Mouse (Mus musculus) MEL (cell line): Measurements from ENCODE around the gene Tmbim7.

ENCODE experiments used
- CTCF ChIP-seq, 3 experiments: IDR thresholded peaks in 2 of 3; conservative IDR thresholded peaks in 1 of 3; 2 replicates each; pipeline ENCODE4 v1.5.1; 2011 to 2012; ENCODE audit warnings: low read length in 3 of 3, low read depth in 2 of 3, mild to moderate bottlenecking in 2 of 3, improper control_type of control experiment in 1 of 3, inconsistent platforms in 1 of 3, mixed read lengths in 1 of 3, moderate library complexity in 1 of 3; ENCODE audit not compliant: control insufficient read depth in 1 of 3, insufficient read depth in 1 of 3, poor library complexity in 1 of 3, severe bottlenecking in 1 of 3
- ETS1 ChIP-seq: IDR thresholded peaks from 2 replicates; pipeline ENCODE4 v1.6.1; 2012; ENCODE audit warnings: low read depth, mild to moderate bottlenecking, inconsistent platforms, low read length, improper control_type of control experiment, moderate library complexity
- KAT2A ChIP-seq: conservative IDR thresholded peaks from 2 replicates; pipeline ENCODE4 v1.6.1; 2012; ENCODE audit warnings: low read depth, low read length, improper control_type of control experiment, inconsistent platforms
- MAFK ChIP-seq: IDR thresholded peaks from 2 replicates; pipeline ENCODE4 v1.6.1; 2011; ENCODE audit warnings: low read depth, mild to moderate bottlenecking, low read length, improper control_type of control experiment, borderline replicate concordance
- POLR2A ChIP-seq, 2 experiments: IDR thresholded peaks; 2 replicates each; pipeline ENCODE4 v1.6.1; 2011 to 2012; ENCODE audit warnings: low read length in 2 of 2, mild to moderate bottlenecking in 2 of 2, control low read depth in 1 of 2, improper control_type of control experiment in 1 of 2, low read depth in 1 of 2, moderate library complexity in 1 of 2; ENCODE audit not compliant: control insufficient read depth in 1 of 2, insufficient read depth in 1 of 2, poor library complexity in 1 of 2
- UBTF ChIP-seq: IDR thresholded peaks from 2 replicates; pipeline ENCODE4 v1.6.1; 2012; ENCODE audit warnings: low read depth, mild to moderate bottlenecking, inconsistent platforms, low read length, improper control_type of control experiment, moderate library complexity, borderline replicate concordance; ENCODE audit not compliant: insufficient read depth

DNA sequence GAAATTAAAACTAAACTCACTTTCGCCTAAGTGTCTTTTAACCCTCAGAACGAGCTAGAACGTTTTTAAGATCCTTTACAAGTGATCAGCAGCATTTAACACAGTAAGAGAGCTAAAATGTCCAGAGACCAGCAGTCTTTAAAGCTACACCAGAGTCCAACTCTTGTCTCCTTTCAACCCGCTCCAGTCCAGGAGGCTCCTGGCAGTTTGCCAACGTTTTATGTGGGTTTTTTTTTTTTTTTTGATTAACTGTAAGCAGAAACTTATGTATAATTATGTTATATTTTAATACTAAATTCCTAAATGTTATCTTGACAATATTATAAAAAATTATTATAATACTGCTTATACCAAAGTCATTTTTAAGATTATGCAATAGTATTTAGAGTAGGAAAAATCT lies 77.8 kb downstream of the Tmbim7 start:
- no peak for TF ChIP-seq POLR2A (IDR thresholded peaks at IDR 0.05; ENCODE audit: control insufficient read depth in 1 of 2, insufficient read depth in 1 of 2, low read depth in 1 of 2, low read length in 2 of 2, poor library complexity in 1 of 2)
- TF ChIP-seq ETS1: no peak
- TF ChIP-seq UBTF: no peak
- no peak for TF ChIP-seq KAT2A
- TF ChIP-seq CTCF (IDR thresholded peaks at IDR 0.05 in 2 of 3, conservative IDR thresholded peaks at IDR 0.05 in 1 of 3; ENCODE audit: control insufficient read depth in 1 of 3, insufficient read depth in 1 of 3, low read depth in 2 of 3, low read length in 3 of 3, poor library complexity in 1 of 3, severe bottlenecking in 1 of 3): no peak
- no peak for TF ChIP-seq MAFK
